Mouse (Mus musculus) layer of hippocampus, postnatal 25 days (tissue): ENCODE data around the gene Map4k5. TPM values are rescaled to one million over a fixed set of nuclear protein-coding genes. Genes with fewer than 3 reads are reported as not detected.

Experiments
- DNase-seq, 2 experiments: peaks; one replicate each; pipeline ENCODE4 v3.0.0; 2022; ENCODE audit warnings: mixed read lengths in 2 of 2, low spot score in 1 of 2; ENCODE audit errors: extremely low spot score in 1 of 2
- microRNA-seq, 2 experiments: library from miRNA; unstranded; fragments of <30 nt; microRNA quantifications; one replicate each; pipeline ENCODE4 v1.2.0; 2021
- total RNA-seq, 2 experiments: library from RNA; stranded (reverse); gene quantifications; 2 replicates each; pipeline ENCODE4 v1.2.3; 2021

Gene Map4k5
- total RNA-seq, 2 experiments from 2014 or later, result 44.4 to 51.4 TPM

DNA sequence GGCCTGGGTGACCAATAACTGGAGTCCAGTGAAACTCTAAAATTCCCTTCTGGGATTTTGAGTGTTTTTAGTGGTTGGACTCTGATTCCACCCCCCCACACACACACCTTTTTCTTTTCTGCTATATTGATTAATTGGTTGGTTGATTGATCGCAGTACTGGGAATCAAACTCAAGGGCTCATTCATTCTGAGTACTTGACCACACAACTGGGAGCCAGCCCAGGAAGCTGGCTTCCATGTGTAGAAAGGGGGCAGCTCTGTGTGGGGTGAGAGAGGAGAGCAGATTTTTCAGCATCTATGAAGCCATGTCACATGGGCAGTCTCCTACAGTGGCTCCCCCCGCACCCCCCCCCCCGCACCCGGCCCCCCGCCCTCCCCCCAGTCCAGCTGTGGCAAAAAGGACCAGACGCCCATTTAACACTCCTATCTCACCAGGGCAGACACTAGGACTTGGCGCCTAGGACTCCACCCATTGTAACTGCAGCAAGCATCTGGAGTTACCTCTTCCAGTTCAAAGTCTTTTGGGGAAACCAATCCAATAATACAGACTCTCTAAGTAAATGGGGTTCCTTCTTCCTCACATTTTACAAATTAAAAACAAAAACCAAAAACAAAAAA is 133.6 kb downstream of the Map4k5 start:
- no peak for DNase-seq

DNA sequence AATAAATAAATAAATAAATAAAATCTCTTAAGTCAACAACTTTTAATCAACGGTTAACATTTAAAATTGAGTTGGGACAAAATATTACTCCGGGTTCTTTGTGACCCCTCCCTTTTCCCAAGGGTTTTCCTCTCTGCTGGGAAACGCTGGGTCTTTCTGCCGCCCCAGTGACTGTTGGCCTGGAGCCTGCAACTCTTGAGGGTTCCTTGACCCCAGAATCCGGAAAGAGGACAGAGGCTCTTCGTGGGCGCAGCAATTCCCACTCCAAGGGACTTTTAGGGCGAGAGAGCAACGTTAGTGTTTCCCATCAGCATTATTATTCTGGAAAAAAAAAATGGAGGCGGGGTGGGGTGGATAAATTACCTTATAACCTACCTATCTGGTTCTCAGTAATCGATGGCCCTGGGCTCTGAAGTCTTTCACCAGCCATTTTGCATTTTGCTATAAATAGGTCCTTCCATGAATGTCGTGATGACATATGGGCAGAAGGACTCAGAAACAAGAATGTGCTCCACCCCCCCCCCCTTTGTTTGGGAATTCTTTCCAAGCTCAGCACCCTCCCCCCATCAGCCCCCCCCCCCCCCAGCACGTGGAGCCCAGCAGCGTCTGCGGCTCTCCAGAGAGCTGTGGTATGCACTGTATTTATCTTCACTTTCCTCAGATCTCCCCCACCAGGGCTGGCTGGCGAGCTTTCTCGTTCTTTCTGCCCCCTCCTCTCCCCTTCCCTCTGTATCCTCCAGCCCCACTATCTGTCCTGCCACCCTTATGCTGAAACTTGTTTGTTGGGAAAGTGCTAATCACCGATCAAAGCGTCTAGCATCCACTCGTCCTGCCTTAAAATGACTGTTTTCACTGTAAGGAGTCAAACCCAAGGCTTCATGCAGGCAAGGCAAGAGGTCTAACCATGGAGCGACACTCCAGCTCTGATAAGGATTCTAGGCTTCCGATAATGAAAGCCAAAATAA is 134.5 kb downstream of the Map4k5 start:
- no peak for DNase-seq

DNA sequence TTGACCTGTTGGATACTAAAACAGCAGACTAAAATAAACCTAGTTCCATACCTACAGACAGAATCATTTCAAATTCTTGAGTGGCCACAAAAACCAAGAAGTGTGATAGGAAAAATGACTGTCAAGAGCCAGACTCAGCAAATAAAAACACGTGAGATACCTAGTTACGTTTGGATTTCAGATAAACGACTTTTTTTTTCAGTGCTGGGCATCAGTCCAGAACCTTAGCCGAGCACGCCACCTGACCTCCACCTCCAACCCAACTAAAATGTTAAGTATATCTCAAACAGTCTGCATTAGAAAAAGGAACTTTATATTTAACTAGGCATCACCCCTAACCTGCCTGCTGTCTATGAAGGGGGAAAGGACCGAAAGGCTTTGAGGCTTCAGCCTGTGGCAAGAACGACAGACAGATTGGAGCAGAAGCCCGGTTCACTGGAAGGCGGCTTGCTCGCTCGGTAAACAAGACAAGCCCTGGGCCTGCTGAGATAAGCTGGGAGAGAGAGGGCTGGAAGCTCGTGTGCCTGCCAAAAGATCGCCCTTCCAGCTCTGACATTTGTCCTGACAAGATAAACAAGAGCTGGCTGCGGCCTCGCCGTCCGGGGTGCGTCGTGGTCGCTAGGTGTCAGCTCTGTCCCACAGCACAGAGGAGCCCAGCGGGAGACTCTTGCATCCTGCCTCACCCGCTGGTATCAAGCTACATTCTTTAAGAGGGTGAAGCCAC is 135.4 kb downstream of the Map4k5 start:
- peak; percentile 34 to 52 for DNase-seq

DNA sequence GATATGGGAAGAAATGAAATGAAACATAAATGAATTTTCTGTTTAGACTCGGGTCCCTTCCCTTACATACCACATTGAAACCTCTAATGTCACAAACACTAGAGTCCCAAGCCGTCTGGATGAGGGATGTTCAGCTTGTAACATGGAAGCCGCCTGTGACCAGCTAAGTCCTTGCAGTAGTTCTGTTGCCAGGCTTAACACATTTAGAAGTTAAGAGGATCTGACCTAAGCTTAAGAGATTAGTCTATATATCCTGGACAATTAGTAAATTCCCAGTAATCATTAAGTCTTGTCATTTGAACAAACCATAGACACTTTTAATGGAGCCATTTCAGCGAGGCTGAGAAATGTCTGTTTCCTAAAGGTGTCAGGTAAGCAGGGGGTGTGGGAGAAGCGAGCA is 137.0 kb downstream of the Map4k5 start:
- no peak for DNase-seq

DNA sequence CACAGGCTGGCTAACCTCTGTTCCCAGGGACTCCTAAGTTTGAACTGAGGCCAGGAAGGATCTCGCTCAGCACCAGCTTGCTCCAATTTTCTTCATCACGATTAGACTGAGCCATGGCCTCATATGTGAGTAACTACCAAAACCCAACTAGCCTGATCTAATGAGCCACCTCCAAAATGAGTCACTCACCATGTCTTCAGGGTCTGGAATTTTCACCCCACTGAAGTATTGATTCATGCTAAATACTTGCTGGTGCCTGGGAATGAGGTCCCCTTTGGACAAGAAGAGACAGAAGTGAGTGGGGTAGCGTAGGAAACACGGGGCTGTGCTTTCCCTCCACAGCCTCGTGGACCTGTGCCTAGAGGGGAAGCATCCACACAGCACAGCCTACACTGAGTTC is 139.1 kb downstream of the Map4k5 start:
- no peak for DNase-seq

Small RNAs within 50 kb of the gene (microRNA-seq; reads per million reads assigned to microRNA genes)
- gene Mir681, result 0 reads per million in 2 experiments

Other genes starting within 250 kb of the Map4k5 start
- 10 to 100 TPM; 28.0 to 32.0 TPM for gene Sos2, start 211.3 kb downstream of the Map4k5 start, total RNA-seq
- gene L2hgdh, start 168.3 kb downstream of the Map4k5 start, total RNA-seq, result 10 to 100 TPM; 14.3 to 15.8 TPM
- 10 to 100 TPM; 31.9 to 34.7 TPM for gene Atp5s, start 168.2 kb downstream of the Map4k5 start, total RNA-seq
- 10 to 100 TPM; 20.5 to 20.9 TPM for gene Cdkl1, start 101.9 kb downstream of the Map4k5 start, total RNA-seq
- 100 to 1,000 TPM; 201 to 202 TPM for gene Atl1, start 586 bp downstream of the Map4k5 start, total RNA-seq
- 10 to 100 TPM; 15.1 to 17.4 TPM for gene Sav1, start 93.8 kb upstream of the Map4k5 start, total RNA-seq
- gene Nin, start 220.5 kb upstream of the Map4k5 start, total RNA-seq, result 10 to 100 TPM; 53.7 to 69.3 TPM